Mouse (Mus musculus) cerebellum, adult 9-11 months (tissue): ENCODE data around the gene Pip4p1.

Experiments used
- DNase-seq: peaks from one replicate; pipeline ENCODE4 v3.0.0; 2022

The Pip4p1 gene

DNA sequence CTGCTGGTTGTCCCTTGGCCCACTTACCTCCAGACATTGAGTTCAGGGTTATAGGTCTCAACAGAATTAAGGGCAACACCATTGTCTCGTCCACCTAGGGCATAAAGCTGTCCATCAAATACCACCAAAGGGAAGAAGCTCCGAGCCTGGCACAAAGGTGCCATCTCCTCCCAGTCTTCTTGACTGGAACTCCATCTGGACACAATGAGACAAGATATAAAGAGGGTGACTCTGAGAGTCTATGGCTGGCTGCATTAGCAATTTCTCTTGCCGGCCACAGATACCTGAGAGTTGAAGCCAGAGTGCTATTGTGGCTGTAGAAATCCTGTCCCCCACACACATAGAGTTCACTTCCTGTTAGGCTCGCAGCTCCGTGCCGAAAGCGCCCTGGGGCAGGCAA is 38.6 kb downstream of the Pip4p1 start:
- DNase-seq, result no peak

DNA sequence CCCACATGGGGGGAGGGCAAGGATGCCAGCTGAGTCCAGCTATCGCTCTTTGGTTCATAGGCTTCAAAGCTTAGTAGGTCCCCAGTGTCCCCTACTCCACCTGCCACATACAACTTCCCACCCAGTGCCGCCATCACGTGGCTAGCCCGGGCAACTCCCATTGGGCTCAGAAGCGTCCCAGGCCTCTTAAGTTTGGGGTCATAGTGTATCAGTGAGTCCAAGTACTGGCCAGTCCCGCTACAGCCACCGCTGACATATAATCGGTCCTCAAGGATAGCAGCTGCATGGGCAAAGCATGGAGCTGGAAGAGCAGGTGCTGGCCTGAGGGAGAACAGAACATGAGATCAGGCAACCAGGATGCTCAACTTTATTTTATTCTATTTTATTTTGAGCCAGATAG is 39.0 kb downstream of the Pip4p1 start:
- DNase-seq, result no peak

DNA sequence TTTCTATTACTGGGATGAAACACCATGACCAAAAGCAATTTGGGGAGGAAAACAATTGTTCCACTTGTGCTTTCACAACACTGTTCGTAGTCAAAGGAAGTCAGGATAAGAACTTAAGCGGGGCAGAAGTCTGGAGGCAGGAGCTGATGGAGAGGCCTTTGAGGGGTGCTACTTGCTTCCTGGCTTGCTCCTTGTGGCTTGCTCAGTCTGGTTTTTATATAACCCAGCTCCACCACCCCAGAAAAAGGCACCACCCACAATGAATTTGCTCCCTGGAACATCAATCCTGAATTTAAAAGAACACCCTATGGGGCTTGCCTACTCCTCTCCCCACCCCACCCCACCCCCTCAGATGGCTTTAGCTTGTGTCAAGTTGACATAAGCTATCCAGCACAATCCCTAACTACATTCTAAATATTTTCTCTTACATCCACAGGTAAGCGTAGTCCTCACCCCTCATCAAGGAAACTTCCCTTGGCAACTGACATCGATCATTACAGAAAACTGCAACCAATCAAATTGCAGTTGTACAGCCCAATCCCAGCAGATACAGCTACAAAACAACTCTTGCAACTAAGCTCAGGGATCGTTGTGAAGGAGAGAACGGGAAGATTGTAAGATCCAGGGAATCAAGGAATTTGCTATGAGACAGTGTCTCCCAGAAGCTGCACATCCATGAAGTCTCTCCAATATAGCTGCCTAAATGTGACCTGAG is 54.3 kb downstream of the Pip4p1 start:
- DNase-seq, result no peak
